12 mouse cellular contexts compared by ENCODE assay signal in genomic region chr9:74286210-74286609, GRCm38 (mm10).
A peak's percentile ranks its signal among the peaks of the same experiment; 100 is the strongest.
DNase-seq lines count a peak whose midpoint lies in the region; ATAC-seq and TF ChIP-seq lines count a peak whose summit lies in the region.
"Had no signal": no experiment of that assay in that cellular context is flagged by ENCODE, and none has a peak within 500 bp of the region (broad histone marks: within the 10 kb centered on the region; RNA-seq: fewer than 3 reads in every experiment).

No protein-coding gene starts in this region.

- TF ChIP-seq EP300 in stomach, postnatal 0 days (optimal IDR thresholded peaks at IDR 0.05): no peak

- WGBS in hindbrain, postnatal 0 days: 55% methylated on average over 2 of the region's 2 CpGs
- WGBS in hindbrain, embryonic 10.5 days: 62% methylated on average over 2 of the region's 2 CpGs
- WGBS in stomach, postnatal 0 days: 32% methylated on average over 2 of the region's 2 CpGs

- no peaks in the 10 kb centered on the region for H3K27me3 ChIP-seq in hindbrain, postnatal 0 days (ENCODE audit: insufficient read depth, low read length)
- H3K27me3 ChIP-seq in hindbrain, embryonic 10.5 days (ENCODE audit: insufficient read depth, poor library complexity, severe bottlenecking): no peaks in the 10 kb centered on the region
- H3K27me3 ChIP-seq in stomach, postnatal 0 days (ENCODE audit: control insufficient read depth, insufficient read depth, low read length): no peaks in the 10 kb centered on the region
- H3K27me3 ChIP-seq: embryonic facial prominence, embryonic 13.5 days; heart, embryonic 15.5 days; neural tube, embryonic 12.5 days had no signal

- TF ChIP-seq CTCF in hindbrain, postnatal 0 days (IDR thresholded peaks at IDR 0.05; ENCODE audit: low read depth): peak; percentile 69
- peak; percentile 73 for TF ChIP-seq CTCF in stomach, postnatal 0 days (IDR thresholded peaks at IDR 0.05; ENCODE audit: low read depth)

- no peaks in the 10 kb centered on the region for H3K36me3 ChIP-seq in hindbrain, postnatal 0 days (ENCODE audit: insufficient read depth, low read length)
- no peaks in the 10 kb centered on the region for H3K36me3 ChIP-seq in hindbrain, embryonic 10.5 days
- no peaks in the 10 kb centered on the region for H3K36me3 ChIP-seq in stomach, postnatal 0 days (ENCODE audit: control insufficient read depth, insufficient read depth, low read length)
- H3K36me3 ChIP-seq: embryonic facial prominence, embryonic 13.5 days; heart, embryonic 15.5 days; neural tube, embryonic 12.5 days had no signal

- no peaks in the 10 kb centered on the region for H3K4me1 ChIP-seq in hindbrain, postnatal 0 days (ENCODE audit: insufficient read depth, low read length)
- H3K4me1 ChIP-seq in hindbrain, embryonic 10.5 days (replicated peaks): peaks cover 3% of the 10 kb centered on the region; the same call in 1 of the 2 replicates
- 0 out of 2 replicates have a peak, but pooled peaks cover 2% of the 10 kb centered on the region for H3K4me1 ChIP-seq in stomach, postnatal 0 days (replicated peaks; ENCODE audit: control insufficient read depth, insufficient read depth)
- H3K4me1 ChIP-seq: embryonic facial prominence, embryonic 13.5 days; heart, embryonic 15.5 days; neural tube, embryonic 12.5 days had no signal

- no peak overlapping the region for H3K9ac ChIP-seq in hindbrain, postnatal 0 days (replicated peaks; ENCODE audit: low read length)
- no peak overlapping the region for H3K9ac ChIP-seq in stomach, postnatal 0 days (ENCODE audit: low read length)
- H3K9ac ChIP-seq: embryonic facial prominence, embryonic 13.5 days; heart, embryonic 15.5 days; liver, embryonic 14.5 days; neural tube, embryonic 12.5 days had no signal

- DNase-seq in hindbrain, postnatal 0 days (ENCODE audit: low spot score): peak; percentile 77
- DNase-seq in hindbrain, embryonic 10.5 days (ENCODE audit: low spot score): no peak
- peak; percentile 8 for DNase-seq in ovary, postnatal 14 days (ENCODE audit: low spot score)
- no peak for DNase-seq in ovary, adult 18-20 months (ENCODE audit: low spot score)
- DNase-seq in embryo, embryonic 11 days: peak; percentile 41
- no peak for DNase-seq in stomach, postnatal 0 days (ENCODE audit: low spot score)
- no peak for DNase-seq in spleen, postnatal 4 days (ENCODE audit: low spot score in 2 of 2)
- DNase-seq: thymus, postnatal 4 days had no signal

- no peak overlapping the region for H3K4me3 ChIP-seq in hindbrain, postnatal 0 days (ENCODE audit: low read length)
- H3K4me3 ChIP-seq in hindbrain, embryonic 10.5 days: no peak overlapping the region
- no peak overlapping the region for H3K4me3 ChIP-seq in stomach, postnatal 0 days (ENCODE audit: low read depth, low read length)
- H3K4me3 ChIP-seq: embryonic facial prominence, embryonic 13.5 days; heart, embryonic 15.5 days; neural tube, embryonic 12.5 days had no signal

- H3K9me3 ChIP-seq in hindbrain, postnatal 0 days (ENCODE audit: low read length): no peaks in the 10 kb centered on the region
- no peaks in the 10 kb centered on the region for H3K9me3 ChIP-seq in hindbrain, embryonic 10.5 days
- H3K9me3 ChIP-seq in stomach, postnatal 0 days (ENCODE audit: control insufficient read depth, low read length): no peaks in the 10 kb centered on the region
- H3K9me3 ChIP-seq: embryonic facial prominence, embryonic 13.5 days; heart, embryonic 15.5 days; neural tube, embryonic 12.5 days had no signal

- H3K27ac ChIP-seq in hindbrain, postnatal 0 days: no peak overlapping the region
- no peak overlapping the region for H3K27ac ChIP-seq in hindbrain, embryonic 10.5 days
- no peak overlapping the region for H3K27ac ChIP-seq in stomach, postnatal 0 days (replicated peaks)
- H3K27ac ChIP-seq: embryonic facial prominence, embryonic 13.5 days; heart, embryonic 15.5 days; liver, embryonic 14.5 days; neural tube, embryonic 12.5 days had no signal

- no peak for ATAC-seq in hindbrain, postnatal 0 days
- ATAC-seq in stomach, postnatal 0 days (ENCODE audit: low FRiP score, low TSS enrichment): no peak

- H3K4me2 ChIP-seq in hindbrain, postnatal 0 days (ENCODE audit: low read depth, low read length): no peak overlapping the region
- no peak overlapping the region for H3K4me2 ChIP-seq in stomach, postnatal 0 days (replicated peaks; ENCODE audit: low read depth)
- H3K4me2 ChIP-seq: embryonic facial prominence, embryonic 13.5 days; heart, embryonic 15.5 days; neural tube, embryonic 12.5 days had no signal

Comparison
In these comparisons a context has a peak if more than half of its experiments do, and no peak if none do; other contexts are left out.
1. DNase-seq: peak in hindbrain, postnatal 0 days (single experiment), ovary, postnatal 14 days (single experiment) and embryo, embryonic 11 days (single experiment); none in hindbrain, embryonic 10.5 days (single experiment), ovary, adult 18-20 months (single experiment), stomach, postnatal 0 days (single experiment) and spleen, postnatal 4 days (0 of 2).